Mouse (Mus musculus) ES-Bruce4 (cell line): ENCODE measurements around the gene Slc23a2.

Source experiments
- CTCF ChIP-seq: IDR thresholded peaks from one replicate; pipeline ENCODE4 v1.8.1; 2011; ENCODE audit warnings: low read depth, low read length
- EP300 ChIP-seq: IDR thresholded peaks from 2 replicates; pipeline ENCODE4 v1.6.1; 2011; ENCODE audit warnings: low read depth, low read length; ENCODE audit not compliant: insufficient read depth
- POLR2A ChIP-seq: IDR thresholded peaks from one replicate; pipeline ENCODE4 v1.8.1; 2011; ENCODE audit warnings: low read length; ENCODE audit not compliant: insufficient read depth

GRCm38 (mm10) chr2:132018156-132018555 is 126.8 kb downstream of the Slc23a2 start:
- TF ChIP-seq CTCF (no peak), POLR2A (no peak), EP300 (no peak)
